Mouse (Mus musculus) right cerebral cortex, postnatal 10 days (tissue): Measurements from ENCODE around the gene Stum.
A peak's percentile ranks its signal among the peaks of the same experiment; 100 is the strongest.
"Not testable (repeated sequence)": the region's sequence is repeated elsewhere in the genome, so short reads cannot be mapped to it uniquely, and the experiment has no call there.

Experiments
- DNase-seq, 2 experiments: peaks; one replicate each; pipeline ENCODE4 v3.0.0; 2021; ENCODE audit warnings: low spot score in 2 of 2

Stum gene

DNA sequence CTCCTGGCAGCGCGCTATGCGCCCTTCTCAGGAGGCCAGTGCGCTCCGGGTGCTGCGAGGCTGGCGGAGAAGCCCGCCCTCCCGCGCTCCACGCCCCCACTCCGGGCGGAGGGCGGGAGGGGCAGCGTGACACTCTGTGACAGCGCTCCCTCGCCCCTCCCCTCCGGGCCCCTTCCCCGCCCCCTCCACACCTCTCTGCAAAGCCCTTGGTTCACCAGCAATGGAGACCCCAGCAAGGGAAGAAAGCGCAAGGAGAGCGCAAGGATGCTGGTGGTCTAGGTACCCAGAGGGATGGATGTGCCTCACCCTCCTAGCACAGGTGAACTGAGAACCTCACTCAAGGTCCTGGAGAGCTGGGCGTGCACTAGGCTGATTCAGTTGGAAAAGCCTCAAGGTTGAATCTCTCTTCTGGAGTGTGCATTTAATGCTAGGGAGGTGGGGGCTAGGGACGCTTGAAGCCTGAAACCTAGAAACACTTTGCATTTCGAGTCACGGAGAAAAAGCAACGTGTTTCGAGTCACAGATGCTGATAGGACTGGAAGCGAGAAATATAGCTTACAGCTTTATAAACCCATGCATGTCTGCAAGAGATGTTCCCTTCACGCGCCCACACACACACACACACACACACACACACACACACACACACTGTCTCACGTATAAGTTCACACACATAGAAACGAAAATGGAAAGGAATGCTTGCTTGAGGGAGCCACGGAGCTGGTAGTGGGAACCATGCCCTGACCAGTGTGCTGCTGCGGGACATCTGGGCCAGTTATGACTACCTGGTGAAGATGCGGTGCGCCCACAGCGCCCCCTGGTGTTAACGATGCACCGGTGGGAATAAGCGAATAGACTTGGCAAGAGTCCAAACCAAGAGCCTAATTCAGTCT lies at the start of gene Stum:
Gene Stum, minus strand, starts transcription at position 106 of the 893 bp plus-strand sequence.
- DNase-seq: peak; percentile 82

DNA sequence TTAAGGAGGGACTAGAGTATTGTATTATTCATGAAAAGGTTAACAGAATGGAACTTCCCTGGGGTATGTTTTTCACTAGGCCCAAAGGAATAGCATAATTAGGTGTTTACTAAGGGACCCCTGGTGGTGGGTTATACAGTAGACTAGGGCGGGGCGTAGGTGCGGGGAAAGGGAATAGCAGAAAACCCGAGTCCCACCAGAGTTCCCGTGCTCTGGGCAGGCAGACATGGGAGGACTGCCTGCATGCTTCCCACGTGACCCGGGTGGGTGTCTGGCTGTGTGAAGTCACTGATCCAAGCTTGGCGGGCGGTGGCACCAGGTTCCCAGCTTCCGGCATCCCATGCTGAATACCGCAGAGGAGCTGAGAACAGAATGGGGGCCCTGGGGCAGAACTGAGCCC lies 49.4 kb upstream of the Stum start:
- DNase-seq: no peak

DNA sequence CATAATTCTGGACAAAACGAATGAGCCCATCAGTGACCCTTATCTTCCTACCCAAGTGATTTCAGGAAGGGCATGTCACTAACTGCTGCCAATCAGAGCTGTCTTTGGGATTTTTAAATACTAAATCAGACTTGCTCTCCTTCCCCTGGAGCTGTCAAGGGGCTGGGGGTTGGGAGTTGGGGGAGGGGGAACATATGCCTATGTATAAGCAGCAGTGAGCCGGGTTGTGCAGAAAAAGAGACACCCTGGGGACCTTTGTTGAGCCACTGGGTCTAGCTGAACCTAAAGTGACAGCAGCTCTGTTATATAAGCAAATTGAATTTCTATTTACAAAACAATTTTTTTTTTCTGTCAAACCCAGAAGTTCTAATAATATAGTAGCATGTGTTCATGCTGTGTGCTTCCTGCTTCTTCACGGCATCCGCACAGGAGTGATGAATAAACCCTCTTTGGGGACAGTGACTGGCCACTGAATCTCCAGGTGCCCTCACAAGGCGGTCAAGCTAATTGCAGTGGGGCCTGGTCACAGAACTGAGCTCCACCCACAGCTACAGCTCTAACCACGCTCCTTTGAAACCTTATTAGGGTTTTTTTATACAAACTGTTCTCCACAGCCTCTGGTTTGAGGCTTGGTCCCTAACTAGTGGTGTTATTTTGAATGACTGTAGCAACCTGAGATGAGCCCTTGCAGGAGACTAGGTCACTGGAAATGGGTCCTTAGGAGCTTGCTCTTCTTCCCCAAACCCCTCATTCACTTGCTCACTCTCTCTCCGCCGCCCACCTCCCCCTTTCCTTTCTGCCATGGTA lies 47.4 kb upstream of the Stum start:
- DNase-seq: no peak

DNA sequence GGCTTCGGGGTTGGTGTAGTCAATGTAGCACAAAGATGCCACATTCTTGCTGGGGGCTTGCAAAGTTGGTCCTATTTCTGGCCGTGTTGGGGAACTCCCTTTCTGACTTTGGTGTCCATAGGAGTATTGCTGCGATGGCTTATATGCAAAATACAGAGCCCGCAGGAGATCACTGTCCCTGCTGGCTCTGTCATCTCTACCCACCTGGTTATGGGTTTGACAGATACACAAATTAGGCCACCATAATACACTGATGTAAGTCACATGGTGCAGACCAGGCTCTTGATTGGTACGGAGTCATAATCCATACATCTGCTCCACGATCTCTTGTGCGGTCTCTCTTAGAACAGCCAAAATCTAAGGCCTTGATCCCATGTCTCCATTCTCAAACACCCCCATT lies 46.5 kb upstream of the Stum start:
- DNase-seq: no peak

DNA sequence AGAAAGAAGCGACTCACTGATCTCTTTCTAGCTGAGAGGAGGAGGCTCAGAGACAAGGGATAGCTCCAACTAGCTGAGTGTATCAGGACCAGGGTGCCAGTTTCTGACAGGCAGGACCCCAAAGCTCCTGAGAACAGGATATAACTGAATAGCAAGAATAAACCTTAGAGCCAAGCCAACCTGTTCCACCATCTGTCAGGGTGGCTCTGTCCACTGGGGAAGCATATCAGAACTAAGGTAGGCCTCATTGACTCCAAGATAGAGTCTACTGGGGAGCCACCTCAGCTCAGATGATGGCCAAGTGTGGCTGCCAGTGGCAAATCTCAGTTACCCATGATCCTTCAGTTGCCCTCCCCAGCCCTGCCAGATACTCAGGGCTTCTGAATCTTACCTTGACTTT lies 42.0 kb upstream of the Stum start:
- no peak for DNase-seq

DNA sequence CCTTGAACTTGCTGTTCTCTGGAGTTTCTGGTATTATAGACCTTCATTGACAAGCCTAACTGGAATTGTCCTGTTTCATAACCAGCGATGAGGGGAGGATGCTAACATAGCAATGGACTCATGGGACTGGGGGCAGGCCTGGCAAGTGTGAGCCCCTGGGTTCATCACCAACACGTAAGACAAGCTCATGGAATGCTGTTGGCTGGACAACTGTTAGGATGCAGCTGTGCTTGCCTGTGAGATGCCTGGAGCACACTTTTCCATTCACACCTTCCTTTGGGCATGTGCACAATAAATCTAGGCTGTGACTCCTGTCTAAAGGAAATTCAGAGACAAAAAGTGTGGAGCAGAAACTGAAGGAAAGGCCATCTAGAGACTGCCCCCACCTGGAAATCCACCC lies 40.0 kb upstream of the Stum start:
- no peak for DNase-seq

DNA sequence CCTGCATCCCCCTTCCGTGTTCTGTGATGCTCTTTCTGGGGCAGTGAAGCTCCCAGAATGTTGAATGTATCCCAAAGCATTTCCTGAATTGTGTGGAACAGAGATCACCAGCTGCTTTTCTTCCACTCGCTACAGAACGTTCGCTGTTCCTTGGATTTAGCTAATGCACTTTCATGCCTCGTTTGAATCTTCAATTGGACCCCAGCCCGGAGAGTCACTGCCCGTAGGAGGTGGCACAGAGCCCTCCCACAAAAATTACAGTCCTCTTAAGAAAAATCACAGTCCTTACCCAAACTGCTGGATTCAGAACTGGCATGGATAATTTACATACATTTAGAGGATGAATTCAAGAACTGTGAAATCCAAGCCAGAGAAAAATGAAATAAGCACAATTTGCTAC lies 36.9 kb upstream of the Stum start:
- DNase-seq: peak; percentile 81 to 85

DNA sequence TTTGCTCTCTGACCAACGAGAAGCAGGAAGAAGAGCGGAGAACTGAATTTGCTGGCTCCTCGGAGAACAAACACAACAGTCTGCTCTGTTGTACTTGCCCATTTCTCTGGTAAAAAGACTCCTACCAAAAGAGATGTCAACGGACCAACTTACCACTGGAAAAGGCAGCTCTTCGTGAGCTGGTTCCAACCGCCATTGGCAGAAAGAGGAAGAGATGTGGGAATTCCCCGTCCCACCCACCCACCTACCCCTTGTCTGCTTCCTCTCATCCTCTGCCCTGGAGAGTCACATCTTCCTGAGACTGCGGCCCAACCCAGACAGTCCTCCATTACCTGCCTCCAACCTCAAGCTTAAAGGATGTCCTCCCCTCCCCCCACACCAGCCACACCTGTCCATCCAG lies 36.2 kb upstream of the Stum start:
- DNase-seq: no peak

DNA sequence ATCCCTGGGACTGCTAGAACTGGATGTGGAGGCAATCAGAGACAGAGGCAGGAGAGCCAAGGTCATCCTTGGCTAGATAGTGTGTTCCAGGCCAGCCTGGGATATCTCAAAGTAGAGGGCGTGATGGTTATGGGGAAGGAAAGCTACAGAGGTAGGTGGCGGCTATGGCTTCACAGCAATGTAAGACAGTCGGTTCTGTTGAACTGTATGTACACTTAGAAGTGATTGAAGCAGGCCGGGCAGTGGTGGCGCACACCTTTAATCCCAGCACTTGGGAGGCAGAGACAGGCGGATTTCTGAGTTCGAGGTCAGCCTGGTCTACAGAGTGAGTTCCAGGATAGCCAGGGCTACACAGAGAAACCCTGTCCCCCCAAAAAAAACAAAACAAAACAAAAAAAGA lies 35.6 kb upstream of the Stum start:
- DNase-seq: not testable (repeated sequence)

DNA sequence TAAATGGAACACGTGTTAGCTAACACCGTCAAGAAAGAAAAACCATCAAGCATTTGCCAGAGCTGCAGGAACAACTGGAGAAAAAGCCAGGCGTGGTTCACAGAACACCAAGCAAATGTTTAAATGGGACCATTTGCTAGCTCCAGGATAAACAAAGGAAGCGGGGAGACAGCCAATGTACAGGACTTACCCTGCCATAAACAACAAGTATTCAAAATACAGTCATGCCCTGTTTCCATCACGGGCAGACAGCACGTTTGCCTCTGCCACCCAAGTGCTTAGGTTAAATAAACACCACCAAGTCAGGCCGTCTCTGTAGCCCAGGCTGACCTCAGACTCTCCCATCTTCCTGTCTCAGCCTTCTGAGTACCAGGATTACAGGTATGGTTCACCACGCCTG lies 35.1 kb upstream of the Stum start:
- no peak for DNase-seq

DNA sequence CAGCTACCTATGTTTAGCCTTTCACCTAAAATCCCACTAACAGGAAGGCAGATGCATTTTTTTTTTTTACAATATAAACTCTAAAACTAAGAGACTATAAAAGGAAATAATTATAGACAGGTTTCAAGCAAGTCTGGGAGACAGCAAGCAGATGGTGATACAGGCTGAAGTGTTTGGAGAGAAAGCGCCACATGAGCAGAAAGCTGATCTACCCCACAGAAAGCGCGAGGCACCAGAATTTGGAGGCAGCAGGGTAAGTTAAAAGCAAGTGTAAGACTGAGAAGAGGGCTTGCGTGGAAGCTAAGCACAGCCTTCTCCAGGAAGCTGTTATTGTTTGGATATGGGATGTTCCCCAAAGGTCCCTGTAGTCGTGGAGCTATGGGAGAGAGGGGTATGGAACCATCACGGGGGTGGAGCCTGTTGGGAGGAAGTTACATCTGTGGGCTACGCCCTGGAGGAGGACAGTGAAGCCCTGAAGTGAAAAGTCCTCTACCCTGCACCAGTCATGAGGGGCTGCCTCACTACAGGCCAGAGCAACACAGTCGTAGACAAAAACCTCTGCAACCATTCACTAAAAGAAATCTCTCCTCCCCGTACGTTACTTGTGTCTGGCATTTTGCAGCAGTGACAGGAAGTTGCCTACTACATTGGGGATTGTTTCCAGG lies 34.2 kb upstream of the Stum start:
- DNase-seq: peak; percentile 49 to 66

DNA sequence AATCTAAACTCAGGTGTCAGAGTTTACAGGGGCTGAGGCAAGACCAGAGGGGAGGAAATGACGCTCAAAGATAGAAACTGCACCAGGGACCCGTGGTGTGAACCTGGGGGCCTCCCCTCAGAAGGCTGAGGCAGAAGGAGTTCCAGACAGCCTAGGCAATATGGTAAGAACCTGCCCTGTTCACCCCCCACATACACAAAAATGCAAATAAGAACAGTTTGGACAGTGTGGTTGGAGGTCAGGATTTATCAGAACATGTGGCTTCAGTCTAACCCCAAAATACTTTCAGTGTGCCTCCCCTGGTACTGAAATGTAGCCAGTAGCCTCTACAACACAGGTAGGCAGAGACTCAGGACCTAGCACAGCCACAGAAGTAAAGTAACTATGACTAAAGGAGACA lies 30.8 kb upstream of the Stum start:
- DNase-seq: no peak

DNA sequence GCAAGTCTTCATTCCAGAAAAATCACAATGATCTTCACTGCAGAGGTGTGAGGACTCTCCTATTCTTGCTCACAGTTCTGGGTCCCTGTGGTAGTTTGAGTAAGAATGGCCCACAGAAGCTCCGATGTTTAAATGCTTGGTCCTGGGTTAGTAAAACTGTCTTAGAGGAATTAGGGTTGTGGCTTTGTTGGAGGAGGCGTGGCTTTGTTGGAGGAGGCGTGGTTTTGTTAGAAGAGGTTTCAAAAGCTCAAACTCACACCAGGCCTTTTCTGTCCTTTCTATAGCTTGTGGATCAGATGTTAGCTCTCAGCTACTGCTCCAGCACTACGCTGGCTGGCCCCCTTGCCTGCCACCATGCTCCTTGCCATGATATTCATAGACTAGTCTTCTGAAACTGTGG lies 27.6 kb upstream of the Stum start:
- DNase-seq: no peak

DNA sequence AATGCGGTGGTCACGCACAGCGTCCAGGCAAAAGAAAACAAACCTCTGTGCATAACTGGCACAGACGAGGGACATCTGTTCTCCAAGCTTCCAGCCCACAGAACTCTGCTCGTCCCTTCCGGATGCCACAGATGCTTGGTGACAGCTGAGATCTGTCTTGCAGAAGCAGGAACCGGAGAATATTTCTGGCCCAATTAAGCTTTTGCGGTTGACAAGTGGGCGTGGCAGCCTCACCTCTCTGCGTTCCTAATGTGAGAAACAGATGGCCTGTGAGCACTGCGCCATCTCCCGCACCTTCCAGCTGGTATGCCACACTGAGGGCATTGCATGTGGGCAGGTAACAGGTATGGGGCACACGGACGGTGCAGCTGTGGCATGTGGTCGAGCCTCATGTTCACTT lies 27.1 kb upstream of the Stum start:
- peak; percentile 64 to 84 for DNase-seq

DNA sequence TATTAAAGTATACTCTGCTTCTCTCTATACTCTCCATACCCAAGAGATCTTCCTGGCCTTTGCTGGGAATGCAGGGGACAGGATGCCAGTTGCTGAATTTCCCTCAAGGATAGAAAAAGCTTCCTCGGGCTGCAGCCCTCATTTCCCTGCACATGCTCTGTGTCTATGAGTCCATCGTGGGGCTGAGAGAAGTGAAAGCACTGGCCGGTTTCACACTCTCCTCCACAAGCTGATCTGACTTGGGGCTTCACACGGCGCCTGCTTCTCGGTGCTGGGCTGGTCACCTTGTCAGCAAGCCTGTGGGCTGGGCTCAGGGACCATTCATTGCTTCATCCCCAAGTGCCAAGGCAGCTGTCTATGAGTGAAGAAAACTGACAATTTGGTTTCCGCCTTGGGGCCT lies 25.4 kb upstream of the Stum start:
- DNase-seq: no peak

DNA sequence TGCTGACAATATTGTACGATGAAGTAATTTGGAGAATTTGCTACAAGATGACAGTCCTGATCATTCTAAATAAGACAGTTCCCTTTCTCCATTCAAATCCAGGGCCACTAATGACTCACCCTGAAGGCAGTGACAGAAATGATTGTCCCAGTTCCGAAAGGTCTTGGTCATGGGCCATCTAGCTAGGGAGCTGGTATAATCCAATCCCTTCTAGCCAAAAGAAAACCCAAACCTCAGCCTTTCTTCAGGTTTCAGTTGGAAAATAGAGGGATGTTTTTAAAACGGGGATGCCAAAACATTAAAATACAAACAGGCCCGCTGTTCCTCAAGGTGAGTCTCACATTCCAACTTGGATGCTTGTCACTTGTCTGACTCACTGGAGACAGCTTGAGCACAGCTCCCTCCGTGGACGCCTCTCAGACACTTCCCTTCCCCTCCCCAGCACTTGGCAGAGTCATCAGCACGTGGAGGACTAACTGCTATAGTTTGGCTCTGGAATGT lies 24.0 kb upstream of the Stum start:
- peak; percentile 71 to 81 for DNase-seq

DNA sequence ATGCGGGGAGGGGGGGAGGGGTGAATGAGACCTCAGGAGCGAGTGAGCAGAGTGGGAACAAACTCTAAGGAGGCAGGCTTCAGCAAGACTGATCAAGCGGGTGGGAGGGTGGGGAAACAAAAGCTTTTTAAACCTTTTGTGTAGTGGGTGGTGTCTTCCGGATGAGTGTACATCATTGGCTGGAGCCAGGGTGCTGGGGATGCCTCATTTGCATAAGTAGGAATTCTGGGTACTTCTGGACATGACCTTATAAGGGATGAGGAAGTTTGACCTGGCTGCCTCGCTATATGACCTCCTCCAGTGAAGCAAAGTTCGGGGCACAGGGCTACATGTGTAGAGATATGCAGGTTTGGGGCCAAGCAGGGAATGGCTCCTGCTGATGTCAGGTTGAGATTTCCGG lies 23.0 kb upstream of the Stum start:
- no peak for DNase-seq

DNA sequence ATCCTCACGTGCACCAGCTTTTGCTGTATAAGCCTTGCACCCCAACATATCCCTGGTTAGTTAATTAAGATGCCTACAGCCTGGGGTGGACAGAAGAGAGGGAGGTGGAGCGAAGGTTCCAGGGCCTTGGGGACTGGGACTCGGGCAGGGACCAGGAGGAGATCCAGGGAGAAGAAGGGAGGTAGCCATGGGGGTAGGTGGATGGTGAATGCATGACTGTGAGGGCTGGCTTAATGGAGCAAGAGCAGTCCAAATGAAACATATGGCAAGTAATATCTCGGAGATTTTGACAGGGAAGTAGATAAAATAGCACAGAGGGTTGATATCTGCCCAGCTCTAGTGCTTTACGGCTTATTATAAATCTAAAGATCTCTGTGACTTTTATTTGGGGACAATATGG lies 21.6 kb upstream of the Stum start:
- no peak for DNase-seq

DNA sequence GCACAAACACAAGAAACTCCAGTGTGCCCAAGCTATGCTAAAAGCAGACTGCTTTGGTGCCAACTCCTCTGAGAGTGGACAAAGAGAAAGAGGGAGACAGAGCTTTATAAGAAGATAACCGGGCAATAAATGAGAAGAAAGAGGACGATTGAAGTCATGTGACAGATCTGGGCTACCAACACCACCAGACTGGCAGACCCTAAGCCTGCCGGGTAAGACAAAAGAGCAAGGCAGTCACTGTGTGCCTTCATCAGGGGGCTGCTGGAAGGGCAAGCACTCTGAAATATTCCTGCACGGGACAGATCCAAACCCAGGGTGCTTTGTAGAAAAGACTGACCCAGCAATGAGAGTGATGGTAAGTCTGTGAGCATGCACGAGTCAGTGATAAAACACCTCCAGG lies 20.2 kb upstream of the Stum start:
- no peak for DNase-seq

DNA sequence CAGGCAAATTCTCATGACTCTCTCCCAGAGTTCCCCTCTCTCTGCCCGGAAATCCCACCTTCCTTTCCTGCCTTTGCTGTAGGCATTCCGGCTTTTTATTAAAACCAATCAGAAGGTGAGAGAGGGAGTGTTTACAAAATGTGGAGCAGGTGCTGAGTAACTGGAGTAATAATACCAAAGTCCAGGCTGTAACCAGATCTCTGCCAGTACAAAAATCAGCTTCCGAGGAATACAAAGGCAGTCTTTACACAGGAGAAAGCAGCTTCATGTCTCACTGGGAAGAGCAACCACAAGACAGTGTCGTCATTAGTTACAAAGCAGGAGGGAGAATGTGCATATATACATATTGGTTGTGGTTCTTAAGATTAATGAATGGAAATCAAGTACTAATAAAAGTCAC lies 19.3 kb upstream of the Stum start:
- DNase-seq: no peak

DNA sequence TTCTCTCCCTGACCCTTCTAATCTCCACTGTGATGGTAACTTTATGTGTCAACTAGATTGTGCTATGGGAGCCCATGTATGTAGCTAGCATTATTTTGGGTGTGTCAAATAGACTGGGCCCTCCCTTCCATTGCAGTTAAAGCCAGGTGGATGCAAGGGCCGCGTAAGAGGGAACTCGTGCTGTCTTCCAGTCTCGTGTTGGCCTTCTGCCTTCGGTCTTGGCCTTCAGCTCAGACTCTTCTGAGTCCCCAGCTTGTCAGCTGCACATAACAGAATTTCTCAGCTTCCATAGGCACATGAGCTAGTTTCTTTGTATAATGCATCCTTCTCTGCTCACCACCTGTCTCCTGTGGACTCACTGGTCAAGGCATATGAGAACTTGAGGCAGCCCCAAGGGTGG lies 17.3 kb upstream of the Stum start:
- no peak for DNase-seq

DNA sequence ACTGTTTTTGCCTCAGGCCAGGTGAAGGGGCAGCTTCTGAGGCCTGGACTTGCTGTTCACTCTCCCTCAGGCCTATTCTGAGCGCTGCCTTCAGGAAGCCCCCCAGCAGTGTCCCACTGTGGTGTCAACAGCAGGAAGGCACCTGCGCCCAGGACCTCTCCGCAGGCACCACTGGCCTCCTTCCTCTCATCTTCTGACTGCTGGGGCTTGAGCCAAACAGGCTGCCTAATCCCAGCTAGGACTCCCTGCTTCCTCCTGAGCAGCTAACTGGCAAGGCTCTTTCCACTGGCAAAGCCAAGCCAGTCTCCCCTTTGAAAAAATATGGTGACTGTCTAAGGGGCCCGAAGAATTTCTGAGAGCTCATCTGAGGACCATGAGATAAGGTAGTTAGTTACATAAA lies 16.9 kb upstream of the Stum start:
- no peak for DNase-seq
